Mouse (Mus musculus) kidney, postnatal 25 days (tissue): ENCODE results near the gene Dtx1.

ENCODE experiments used
- DNase-seq, 2 experiments: peaks; one replicate each; pipeline ENCODE4 v3.0.0; 2021; ENCODE audit warnings: mixed read lengths in 2 of 2

The Dtx1 gene

DNA sequence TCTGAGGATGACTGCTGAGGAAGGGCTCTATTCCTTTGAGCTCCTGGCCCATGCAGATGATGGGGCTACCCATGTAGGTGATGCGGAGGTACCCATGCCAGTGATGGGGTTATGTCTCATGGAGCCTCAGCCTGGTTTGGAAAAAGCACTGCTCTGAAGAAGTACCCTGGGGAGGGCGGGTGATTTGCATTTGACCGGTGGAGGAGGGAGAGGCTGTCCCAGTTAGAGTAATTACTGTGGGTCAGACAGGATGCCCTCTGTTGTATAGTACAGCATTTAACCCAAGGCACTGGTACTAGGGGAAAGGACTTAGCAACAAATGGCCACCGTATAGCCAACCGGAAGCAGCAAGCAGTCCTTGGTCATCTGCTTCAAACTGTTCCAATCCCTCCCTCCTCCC lies 76.9 kb downstream of the Dtx1 start:
- DNase-seq: no peak

DNA sequence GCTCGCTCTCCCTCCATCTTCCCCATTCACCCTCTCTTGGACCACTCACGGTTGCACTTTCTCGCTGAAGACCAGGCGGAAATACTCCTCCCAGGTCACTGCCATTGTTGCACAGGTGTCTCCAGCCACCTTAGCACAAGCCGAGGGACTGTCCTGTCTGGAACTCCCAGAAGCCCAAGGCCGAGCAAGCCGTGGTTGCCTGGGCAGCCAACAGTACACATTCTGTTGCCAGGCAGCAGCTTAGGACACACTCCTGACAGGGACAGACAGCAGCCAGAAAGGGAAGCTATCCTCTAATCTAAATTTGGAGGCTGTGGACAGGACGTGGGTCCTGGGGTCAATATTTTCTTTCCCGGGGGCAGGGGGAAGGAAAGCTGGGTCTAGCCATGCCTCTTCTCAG lies 77.6 kb downstream of the Dtx1 start, which contains the start of gene Cfap73:
Gene Cfap73, minus strand, starts transcription at position 105 of the 400 bp plus-strand sequence.
- DNase-seq: no peak

DNA sequence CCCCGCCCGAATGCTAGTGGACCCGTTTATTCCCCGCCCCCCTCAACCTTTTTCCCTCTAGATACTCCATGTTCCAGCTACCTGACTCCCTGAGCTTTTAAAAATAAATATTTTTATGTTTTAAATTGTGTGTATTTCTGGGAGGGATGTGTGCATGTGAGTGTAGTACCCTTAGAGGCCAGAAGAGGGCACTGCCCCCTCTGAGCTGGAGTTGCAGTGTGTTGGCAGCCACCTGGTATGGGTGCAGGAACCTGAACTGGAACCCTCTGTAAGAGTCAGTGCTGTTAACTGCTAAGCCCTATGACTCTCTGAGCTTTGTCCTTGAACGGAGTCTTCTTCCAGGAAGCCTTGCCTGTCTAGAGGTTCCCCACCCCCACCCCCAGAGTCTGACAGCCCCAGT lies 79.8 kb downstream of the Dtx1 start:
- no peak for DNase-seq

- no peak for DNase-seq
Observed at GRCm38 (mm10) chr5:120631128-120631527, 80.6 kb downstream of the Dtx1 start.
